Mouse (Mus musculus) ES-Bruce4 (cell line): ENCODE results near the gene Eng. TPM values are rescaled to one million over a fixed set of nuclear protein-coding genes. Genes with fewer than 3 reads are reported as not detected.
A peak's percentile ranks its signal among the peaks of the same experiment; 100 is the strongest.

Experiments used
- H3K27ac ChIP-seq: 2 replicates; pipeline ENCODE4 v1.5.1; 2012; ENCODE audit warnings: low read length, inconsistent platforms; ENCODE audit not compliant: insufficient read depth
- H3K27me3 ChIP-seq: 2 replicates; pipeline ENCODE4 v1.6.1; 2012; ENCODE audit warnings: mild to moderate bottlenecking, low read length, inconsistent platforms; ENCODE audit not compliant: control insufficient read depth, poor library complexity, insufficient read depth, severe bottlenecking
- H3K36me3 ChIP-seq: 2 replicates; pipeline ENCODE4 v1.6.1; 2012; ENCODE audit warnings: inconsistent platforms, mild to moderate bottlenecking, low read length, moderate library complexity; ENCODE audit not compliant: control insufficient read depth, poor library complexity, insufficient read depth, severe bottlenecking
- H3K4me1 ChIP-seq: one replicate; pipeline ENCODE4 v1.8.1; 2011; ENCODE audit warnings: low read length; ENCODE audit not compliant: control insufficient read depth, insufficient read depth
- H3K4me3 ChIP-seq: 2 replicates; pipeline ENCODE4 v1.5.1; 2011; ENCODE audit warnings: low read depth, mild to moderate bottlenecking, low read length
- H3K9ac ChIP-seq: 2 replicates; pipeline ENCODE4 v1.6.1; 2012; ENCODE audit warnings: low read depth, mild to moderate bottlenecking, inconsistent platforms; ENCODE audit not compliant: poor library complexity, severe bottlenecking
- H3K9me3 ChIP-seq: replicated peaks from 2 replicates; pipeline ENCODE4 v1.6.1; 2012; ENCODE audit warnings: mild to moderate bottlenecking, low read length, inconsistent platforms; ENCODE audit not compliant: control insufficient read depth, poor library complexity, insufficient read depth, severe bottlenecking
- CTCF ChIP-seq: IDR thresholded peaks from one replicate; pipeline ENCODE4 v1.8.1; 2011; ENCODE audit warnings: low read depth, low read length
- EP300 ChIP-seq: IDR thresholded peaks from 2 replicates; pipeline ENCODE4 v1.6.1; 2011; ENCODE audit warnings: low read depth, low read length; ENCODE audit not compliant: insufficient read depth
- POLR2A ChIP-seq: IDR thresholded peaks from one replicate; pipeline ENCODE4 v1.8.1; 2011; ENCODE audit warnings: low read length; ENCODE audit not compliant: insufficient read depth
- polyA plus RNA-seq: library from polyadenylated mRNA; stranded (reverse); fragments of >200 nt; gene quantifications from 2 replicates; pipeline ENCODE4 v1.2.4, GENCODE M21; 2011; ENCODE audit warnings: low read depth; ENCODE audit not compliant: missing spikeins, insufficient read depth, insufficient read length

Gene Eng
- polyA plus RNA-seq, 1 experiment: 20.0 TPM

- peak overlapping the region; percentile 73; the same call in 1 of the 2 replicates for H3K9ac ChIP-seq
- TF ChIP-seq POLR2A (no peak), EP300 (no peak), CTCF (no peak)
- H3K36me3 ChIP-seq: 0 out of 2 replicates have a peak, but pooled peaks cover 2% of the 10 kb centered on the region
- H3K4me3 ChIP-seq: peak overlapping the region; percentile 73
- peaks cover 7% of the 10 kb centered on the region for H3K4me1 ChIP-seq
- H3K27me3 ChIP-seq: no peaks in the 10 kb centered on the region
- H3K9me3 ChIP-seq: no peaks in the 10 kb centered on the region
- 0 out of 2 replicates have a peak overlapping the region, but pooled peaks have one; percentile 7 for H3K27ac ChIP-seq
Observed at GRCm38 (mm10) chr2:32608141-32608777, 38.1 kb upstream of the Eng start.

GRCm38 (mm10) chr2:32608778-32609435, 37.5 kb upstream of the Eng start:
- Histone ChIP-seq H3K36me3 (0 out of 2 replicates have a peak, but pooled peaks cover 2% of the 10 kb centered on the region), H3K27ac (0 out of 2 replicates have a peak overlapping the region, but pooled peaks have one; percentile 7), H3K4me1 (peaks cover 7% of the 10 kb centered on the region), H3K9me3 (no peaks in the 10 kb centered on the region), H3K9ac (peak overlapping the region; percentile 20; the same call in 1 of the 2 replicates), H3K4me3 (peak overlapping the region; percentile 73), H3K27me3 (no peaks in the 10 kb centered on the region)
- 0 out of 2 replicates have a peak, but pooled peaks have one; percentile 24 for TF ChIP-seq EP300
- TF ChIP-seq POLR2A: no peak

- H3K36me3 ChIP-seq: peaks cover 10% of the 10 kb centered on the region; the same call in 1 of the 2 replicates
- H3K4me3 ChIP-seq: peak overlapping the region; percentile 22; the same call in 1 of the 2 replicates
- H3K27me3 ChIP-seq: no peaks in the 10 kb centered on the region
- peaks cover 7% of the 10 kb centered on the region for H3K4me1 ChIP-seq
- no peak overlapping the region for H3K9ac ChIP-seq
- no peak overlapping the region for H3K27ac ChIP-seq
- TF ChIP-seq POLR2A (no peak), CTCF (no peak), EP300 (no peak)
- H3K9me3 ChIP-seq: no peaks in the 10 kb centered on the region
Observed at GRCm38 (mm10) chr2:32610610-32611229, 35.7 kb upstream of the Eng start.

- Histone ChIP-seq H3K4me1 (peaks cover 7% of the 10 kb centered on the region), H3K4me3 (peak overlapping the region; percentile 31), H3K27me3 (no peaks in the 10 kb centered on the region), H3K27ac (no peak overlapping the region), H3K9me3 (no peaks in the 10 kb centered on the region), H3K36me3 (peaks cover 11% of the 10 kb centered on the region; the same call in 1 of the 2 replicates), H3K9ac (no peak overlapping the region)
- TF ChIP-seq EP300 (no peak), POLR2A (no peak)
Observed at GRCm38 (mm10) chr2:32612274-32612673, 34.1 kb upstream of the Eng start.

- TF ChIP-seq CTCF (no peak), EP300 (no peak), POLR2A (no peak)
- H3K9ac ChIP-seq: no peak overlapping the region
- no peaks in the 10 kb centered on the region for H3K27me3 ChIP-seq
- no peaks in the 10 kb centered on the region for H3K9me3 ChIP-seq
- H3K4me3 ChIP-seq: no peak overlapping the region
- H3K36me3 ChIP-seq: peaks cover 11% of the 10 kb centered on the region; the same call in 1 of the 2 replicates
- peaks cover 3% of the 10 kb centered on the region for H3K4me1 ChIP-seq
- no peak overlapping the region for H3K27ac ChIP-seq
Observed at GRCm38 (mm10) chr2:32617109-32617508, 29.3 kb upstream of the Eng start.

- no peak overlapping the region for H3K27ac ChIP-seq
- H3K9me3 ChIP-seq: no peaks in the 10 kb centered on the region
- peaks cover 3% of the 10 kb centered on the region for H3K4me1 ChIP-seq
- H3K27me3 ChIP-seq: no peaks in the 10 kb centered on the region
- H3K9ac ChIP-seq: no peak overlapping the region
- no peak overlapping the region for H3K4me3 ChIP-seq
- peaks cover 11% of the 10 kb centered on the region; the same call in 1 of the 2 replicates for H3K36me3 ChIP-seq
- TF ChIP-seq POLR2A (no peak), CTCF (peak; percentile 77), EP300 (0 out of 2 replicates have a peak, but pooled peaks have one; percentile 18)
Observed at GRCm38 (mm10) chr2:32617601-32618000, 28.8 kb upstream of the Eng start.
